Mouse (Mus musculus) spleen, adult 12 weeks (tissue): ENCODE measurements around the gene Mymx.

ENCODE experiments used
- DNase-seq: peaks from one replicate; pipeline ENCODE4 v3.0.0; 2022; ENCODE audit warnings: low spot score

Gene Mymx

GRCm38 (mm10) chr17:45569999-45570398 lies 31.9 kb downstream of the Mymx start:
- no peak for DNase-seq

- no peak for DNase-seq
Observed at GRCm38 (mm10) chr17:45568990-45569389, 32.9 kb downstream of the Mymx start.

GRCm38 (mm10) chr17:45567162-45567601 lies 34.7 kb downstream of the Mymx start:
- no peak for DNase-seq

DNA sequence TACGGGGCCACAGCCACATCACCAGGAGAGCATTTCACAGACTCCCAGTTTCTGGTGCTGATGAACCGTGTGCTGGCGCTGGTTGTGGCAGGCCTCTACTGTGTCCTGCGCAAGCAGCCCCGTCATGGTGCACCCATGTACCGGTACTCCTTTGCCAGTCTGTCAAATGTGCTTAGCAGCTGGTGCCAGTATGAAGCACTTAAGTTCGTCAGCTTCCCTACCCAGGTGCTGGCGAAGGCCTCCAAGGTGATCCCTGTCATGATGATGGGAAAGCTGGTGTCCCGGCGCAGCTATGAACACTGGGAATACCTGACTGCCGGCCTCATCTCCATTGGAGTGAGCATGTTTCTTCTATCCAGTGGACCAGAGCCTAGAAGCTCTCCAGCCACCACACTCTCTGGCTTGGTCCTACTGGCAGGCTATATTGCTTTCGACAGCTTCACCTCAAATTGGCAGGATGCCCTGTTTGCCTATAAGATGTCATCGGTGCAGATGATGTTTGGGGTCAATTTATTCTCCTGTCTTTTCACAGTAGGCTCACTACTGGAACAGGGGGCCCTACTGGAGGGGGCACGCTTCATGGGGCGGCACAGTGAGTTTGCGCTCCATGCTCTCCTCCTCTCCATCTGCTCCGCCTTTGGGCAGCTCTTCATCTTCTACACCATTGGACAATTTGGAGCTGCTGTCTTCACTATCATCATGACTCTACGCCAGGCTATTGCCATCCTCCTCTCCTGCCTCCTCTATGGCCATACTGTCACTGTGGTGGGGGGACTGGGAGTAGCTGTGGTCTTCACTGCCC lies 35.3 kb downstream of the Mymx start:
- DNase-seq, result no peak

DNA sequence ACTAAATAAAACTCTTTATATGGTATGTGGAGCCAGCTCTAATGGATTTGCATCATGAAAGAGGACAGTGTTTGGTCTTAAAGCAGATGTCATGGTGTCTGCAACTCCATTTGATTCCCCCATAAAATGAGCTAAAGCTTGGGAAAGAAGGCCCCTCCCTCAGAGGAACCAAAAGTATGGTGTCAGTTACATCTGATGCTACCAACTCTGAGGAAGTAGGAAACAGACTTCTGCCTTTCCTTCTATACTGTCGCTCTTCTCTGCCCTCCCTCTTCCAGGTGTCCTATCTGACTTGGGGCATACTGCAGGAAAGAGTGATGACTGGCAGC lies 35.9 kb downstream of the Mymx start:
- DNase-seq, result no peak

DNA sequence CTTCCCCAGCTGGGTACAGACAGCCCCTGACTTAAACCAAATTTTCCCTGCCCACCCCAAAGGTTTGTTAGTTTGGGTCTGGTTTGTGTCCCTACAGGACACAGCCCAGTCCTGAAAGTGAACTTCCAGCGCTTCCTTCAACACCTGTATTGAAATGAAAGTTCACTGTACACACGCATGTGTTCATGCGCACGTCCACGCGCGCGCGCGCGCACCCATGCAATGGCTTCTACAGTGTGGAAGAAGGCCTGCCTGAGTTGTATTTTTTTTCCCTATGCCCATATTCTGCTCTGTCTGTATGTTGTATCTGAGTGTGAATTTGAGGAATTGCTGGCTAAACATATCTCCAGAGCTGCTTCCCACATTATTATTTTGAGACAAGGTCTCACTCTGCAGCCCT lies 36.8 kb downstream of the Mymx start:
- no peak for DNase-seq

- no peak for DNase-seq
Observed at GRCm38 (mm10) chr17:45564531-45565084, 37.3 kb downstream of the Mymx start.

DNA sequence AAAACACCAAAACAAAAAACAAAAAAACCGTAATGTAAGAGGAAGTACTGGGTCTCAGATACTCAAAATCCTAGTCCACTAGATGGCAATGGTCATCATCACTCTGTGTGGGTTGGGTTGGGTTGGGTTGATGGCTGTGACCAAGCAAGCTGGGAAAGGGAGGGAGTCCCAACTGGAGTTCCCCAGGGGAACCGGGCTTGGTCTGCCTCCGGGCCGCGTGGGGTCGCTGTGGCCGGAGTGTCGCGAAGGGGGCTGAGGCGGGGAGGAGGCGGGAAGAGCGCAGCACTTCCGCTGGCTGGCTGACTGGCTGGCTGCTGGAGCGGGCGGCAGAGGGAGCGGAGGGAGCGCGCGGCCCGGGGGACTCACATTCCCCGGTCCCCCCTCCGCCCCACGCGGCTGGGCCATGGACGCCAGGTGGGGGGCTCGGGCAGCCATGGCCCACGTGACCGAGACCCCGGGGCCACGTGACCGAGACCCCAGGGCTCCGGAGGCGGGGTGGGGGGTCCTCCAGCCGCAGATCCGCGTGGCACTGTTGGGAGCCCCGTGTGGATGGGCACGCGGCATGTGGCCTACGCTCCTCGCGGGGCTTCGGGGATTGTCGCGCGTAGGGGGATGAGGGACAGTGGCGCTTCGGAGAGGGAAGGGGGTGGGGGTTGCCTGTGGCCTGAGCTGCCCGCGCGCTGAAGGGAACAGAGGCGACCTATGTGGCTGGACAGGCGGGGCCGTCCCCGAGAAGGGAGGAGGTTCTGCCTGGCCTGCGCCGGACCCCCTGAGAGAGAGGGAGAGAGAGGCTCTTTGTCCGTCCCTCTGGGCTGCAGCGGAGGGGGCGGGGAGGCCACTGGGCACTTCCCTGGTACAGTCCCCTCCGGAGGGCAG lies 38.0 kb downstream of the Mymx start, which contains the start of gene Slc35b2:
Gene Slc35b2, plus strand, starts transcription at position 220 of the 876 bp plus-strand sequence.
- DNase-seq, result peak; percentile 74

GRCm38 (mm10) chr17:45563216-45563615 lies 38.7 kb downstream of the Mymx start:
- no peak for DNase-seq

- DNase-seq, result no peak
Observed at GRCm38 (mm10) chr17:45559732-45560525, 42.0 kb downstream of the Mymx start.

GRCm38 (mm10) chr17:45557998-45558862 lies 43.7 kb downstream of the Mymx start:
- no peak for DNase-seq

GRCm38 (mm10) chr17:45557246-45557824 lies 44.6 kb downstream of the Mymx start:
- no peak for DNase-seq

DNA sequence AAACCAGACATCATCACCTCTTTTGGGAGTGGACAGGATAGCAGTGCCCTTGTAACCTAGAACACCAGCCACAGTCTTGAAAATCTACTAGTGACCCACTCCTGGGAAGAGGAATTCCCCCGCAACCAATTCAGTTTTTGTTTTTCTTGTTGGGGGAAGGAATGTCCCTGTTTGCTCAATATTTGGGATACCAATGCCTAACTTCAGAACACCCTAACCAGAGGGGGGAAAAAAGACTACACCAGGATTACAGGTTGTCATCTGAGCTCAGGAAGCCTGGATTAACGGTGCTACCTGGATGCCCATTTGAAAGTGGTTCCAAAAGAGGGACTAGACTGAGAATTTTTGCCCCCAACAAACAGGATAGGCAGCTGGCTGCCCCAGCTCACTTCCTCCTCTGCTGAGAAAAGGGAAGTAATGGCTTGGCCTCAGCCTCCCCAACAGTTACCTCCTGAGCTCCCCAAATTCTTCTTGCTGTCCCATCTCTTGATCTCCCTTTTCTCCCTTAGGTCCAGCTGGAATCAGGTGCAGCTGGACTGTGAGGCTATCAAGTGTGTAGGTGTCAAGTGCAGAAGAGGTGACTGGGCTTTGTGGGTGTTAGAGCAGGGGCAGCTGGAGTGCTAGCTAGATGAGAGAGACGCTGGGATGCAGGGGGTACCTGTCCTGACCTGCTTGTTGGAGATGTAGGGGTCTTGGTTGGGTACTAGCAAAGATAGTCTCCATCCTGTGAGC lies 45.2 kb downstream of the Mymx start:
- no peak for DNase-seq

DNA sequence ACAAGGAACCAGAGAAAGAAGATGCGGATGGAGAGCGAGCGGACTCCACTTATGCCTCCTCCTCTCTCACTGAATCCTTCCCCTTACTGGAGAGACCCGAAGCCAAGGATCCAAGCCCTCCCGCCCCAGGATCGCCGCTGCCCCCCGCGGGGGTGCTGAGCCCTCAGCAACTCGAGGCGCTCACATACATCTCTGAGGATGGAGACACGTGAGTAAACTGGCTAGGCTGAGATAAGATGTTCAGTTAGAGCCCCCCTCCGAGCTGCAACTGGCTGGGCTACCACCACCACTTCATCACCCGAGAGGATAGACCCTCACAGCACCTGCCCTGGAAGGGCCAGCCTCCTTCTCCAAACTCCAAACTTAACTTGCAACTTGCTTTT lies 45.8 kb downstream of the Mymx start:
- no peak for DNase-seq

GRCm38 (mm10) chr17:45555452-45556106 lies 46.3 kb downstream of the Mymx start, which contains the start of gene Nfkbie:
TSS of gene Nfkbie (plus strand) at chr17:45555703.
- peak; percentile 91 for DNase-seq

DNA sequence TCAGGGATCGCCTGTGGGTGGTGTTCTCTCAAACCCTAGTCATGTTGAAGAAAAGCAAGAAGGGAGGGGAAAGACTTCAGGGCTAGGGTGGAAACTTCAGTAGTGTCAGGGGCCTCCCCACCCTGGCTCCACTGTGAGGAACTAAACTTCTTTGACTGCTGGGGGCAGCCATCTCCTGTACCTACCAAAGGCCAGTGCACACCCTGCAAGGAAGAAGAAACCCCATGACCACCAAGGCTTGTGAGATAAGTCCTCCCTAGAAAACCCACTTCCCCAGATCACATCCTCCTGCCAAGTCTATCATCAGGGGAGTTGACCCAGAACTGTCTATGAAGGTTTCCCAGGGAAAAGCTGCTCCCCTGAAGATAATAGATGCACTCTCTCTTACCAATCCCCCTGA lies 47.5 kb downstream of the Mymx start:
- DNase-seq, result no peak

GRCm38 (mm10) chr17:45553065-45553464 lies 48.8 kb downstream of the Mymx start:
- no peak for DNase-seq

DNA sequence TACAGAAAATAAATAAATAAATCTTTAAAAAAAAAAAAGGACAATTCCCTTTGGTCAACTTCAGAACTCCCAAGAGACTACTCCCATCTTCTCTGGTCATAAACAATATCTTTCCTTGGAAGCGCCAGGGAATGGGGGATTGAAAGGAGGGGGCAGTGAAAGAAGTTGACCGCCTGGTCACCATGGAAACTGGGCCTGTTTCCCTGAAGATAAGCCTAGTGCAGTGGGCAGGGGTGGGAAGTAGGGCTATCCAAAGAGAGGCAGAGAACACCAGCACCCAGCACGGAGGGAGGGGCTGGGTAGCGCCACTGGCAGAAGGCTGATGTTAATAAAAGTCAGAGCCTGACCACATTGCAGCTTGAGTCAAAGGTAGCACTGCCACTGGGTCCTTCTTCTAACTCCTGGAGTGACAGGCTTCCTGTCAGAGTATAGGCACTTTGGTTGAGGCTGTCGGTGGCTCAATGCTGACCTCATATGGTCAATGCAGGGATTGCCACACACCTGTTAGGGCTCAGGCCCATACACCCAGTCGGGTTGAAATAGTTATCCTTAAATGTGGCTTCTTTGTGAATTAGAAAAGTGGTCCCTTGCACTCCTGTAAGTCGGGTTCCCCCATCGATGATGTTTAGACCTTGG lies 50.0 kb downstream of the Mymx start:
- DNase-seq, result peak; percentile 67

DNA sequence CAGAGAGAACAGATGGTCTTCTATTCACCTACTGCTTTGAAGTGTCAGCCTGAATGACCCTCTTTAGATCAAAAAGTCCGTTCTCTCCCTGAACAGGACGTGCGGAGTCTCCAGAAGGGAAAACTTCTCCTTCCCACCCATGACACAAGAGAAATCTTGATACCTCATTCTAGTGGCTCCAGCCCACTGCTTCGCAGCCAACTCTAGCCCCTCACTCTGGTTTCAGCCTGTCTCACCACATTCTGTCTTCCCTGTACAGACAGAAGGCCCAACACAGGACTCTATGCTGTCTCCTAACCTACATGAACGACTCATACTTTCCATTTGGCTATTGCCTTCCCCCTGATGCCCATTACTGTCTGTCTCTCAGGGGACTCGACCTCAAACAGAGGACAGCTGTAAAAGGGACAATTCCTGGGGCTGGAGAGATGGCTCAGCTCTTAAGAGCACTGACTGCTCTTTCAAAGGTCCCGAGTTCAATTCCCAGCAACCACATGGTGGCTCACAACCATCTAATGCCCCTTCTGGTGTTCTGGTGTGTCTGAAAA lies 50.6 kb downstream of the Mymx start:
- no peak for DNase-seq
